Mouse (Mus musculus) testis, adult 2 months (tissue): ENCODE results near the gene Mapk8ip1.

ENCODE experiments used
- CTCF ChIP-seq: fragments of 200-500 bp; IDR thresholded peaks from 2 replicates; pipeline ENCODE4 v1.5.1; 2012; ENCODE audit warnings: low read depth, mild to moderate bottlenecking, inconsistent platforms, low read length, moderate library complexity; ENCODE audit not compliant: control insufficient read depth, insufficient read depth, insufficient replicate concordance
- POLR2A ChIP-seq: fragments of 200-500 bp; IDR thresholded peaks from 2 replicates; pipeline ENCODE4 v1.6.1; 2012; ENCODE audit warnings: low read depth, mild to moderate bottlenecking, inconsistent platforms, low read length, moderate library complexity; ENCODE audit not compliant: control insufficient read depth

- TF ChIP-seq POLR2A (no peak), CTCF (no peak)
These were observed 7.4 kb upstream of the Mapk8ip1 start for GRCm38 (mm10) chr2:92408309-92409045.
